Mouse (Mus musculus): Measurements from ENCODE around the gene Gpr62.

The Gpr62 gene

DNA sequence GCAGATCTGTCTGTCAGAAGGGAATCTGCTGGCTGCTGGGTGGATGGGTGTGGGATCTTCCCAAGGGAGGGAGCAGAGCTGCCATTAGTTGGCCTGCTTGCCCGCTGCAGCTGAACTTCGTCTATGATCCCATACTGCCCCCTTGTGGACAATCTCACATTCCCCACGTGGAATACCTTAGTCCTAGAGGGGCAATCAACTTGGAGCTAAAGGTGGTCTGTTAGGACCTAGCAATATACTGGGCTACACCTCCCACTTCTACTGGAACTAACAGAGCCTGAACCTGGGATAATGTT lies 43.9 kb downstream of the Gpr62 start:
- DNase-seq (ENCODE audit: low read depth, low spot score): peak; percentile 78

DNA sequence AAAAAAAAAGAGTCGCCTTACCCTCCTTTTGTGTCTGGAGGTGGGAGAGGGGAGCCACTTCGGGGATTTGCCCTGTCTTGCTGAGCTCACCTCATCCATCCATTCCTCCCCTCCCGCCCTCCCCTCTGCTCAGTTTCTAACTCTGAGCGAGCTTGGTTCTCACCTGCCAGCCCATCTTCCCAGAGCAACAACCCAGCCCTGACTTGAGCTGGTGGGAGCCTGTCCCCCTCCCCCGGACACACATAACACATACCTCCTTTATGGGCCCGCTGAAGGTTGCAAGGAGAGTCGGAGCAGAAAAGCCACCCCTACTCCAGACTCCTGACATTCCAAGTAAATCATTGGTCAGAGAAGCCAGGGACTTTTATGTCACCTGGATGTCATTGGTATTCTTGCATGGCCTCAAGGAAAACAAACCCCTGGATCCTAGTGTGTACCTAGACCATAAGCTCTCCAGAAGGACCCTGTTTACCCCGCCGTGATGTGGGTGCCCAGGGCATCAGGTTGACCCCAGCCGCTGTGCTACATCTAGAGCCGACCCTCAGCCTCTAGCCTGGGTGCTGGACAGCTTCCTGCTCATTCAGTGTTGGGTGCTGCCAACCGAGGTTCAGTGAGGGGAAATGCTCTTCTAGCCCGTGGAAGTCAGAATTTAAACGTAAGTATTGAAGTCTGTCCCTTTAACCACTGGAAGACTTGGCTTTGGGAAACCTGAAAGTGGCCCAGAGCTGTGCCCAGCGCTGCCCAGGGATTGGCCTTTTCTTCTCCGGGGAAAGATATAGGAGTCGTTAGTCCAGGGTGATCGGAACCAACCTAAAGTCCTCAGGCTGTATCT lies 44.5 kb downstream of the Gpr62 start:
- no peak for DNase-seq (ENCODE audit: low read depth, low spot score)

DNA sequence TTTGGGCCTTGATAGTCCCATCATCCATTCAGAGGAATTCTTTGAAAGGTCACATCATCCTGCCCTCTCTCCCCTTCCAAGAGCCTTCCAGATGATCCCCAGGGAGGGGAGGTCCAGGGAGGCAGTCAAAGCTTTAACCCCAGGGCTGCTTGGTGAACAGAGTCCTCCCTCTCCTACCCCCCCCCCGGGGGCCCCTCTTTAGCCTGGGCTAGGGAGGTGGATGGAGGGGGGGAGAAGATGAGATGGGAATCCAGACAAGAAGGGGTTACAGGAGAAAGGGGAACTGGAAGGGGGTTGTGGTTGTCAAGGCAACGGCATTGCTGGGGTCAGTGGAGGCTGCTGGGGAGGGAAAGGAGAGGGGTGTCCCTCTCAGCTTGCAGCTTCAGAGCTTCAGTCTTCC lies 45.1 kb downstream of the Gpr62 start:
- DNase-seq (ENCODE audit: low read depth, low spot score): no peak

DNA sequence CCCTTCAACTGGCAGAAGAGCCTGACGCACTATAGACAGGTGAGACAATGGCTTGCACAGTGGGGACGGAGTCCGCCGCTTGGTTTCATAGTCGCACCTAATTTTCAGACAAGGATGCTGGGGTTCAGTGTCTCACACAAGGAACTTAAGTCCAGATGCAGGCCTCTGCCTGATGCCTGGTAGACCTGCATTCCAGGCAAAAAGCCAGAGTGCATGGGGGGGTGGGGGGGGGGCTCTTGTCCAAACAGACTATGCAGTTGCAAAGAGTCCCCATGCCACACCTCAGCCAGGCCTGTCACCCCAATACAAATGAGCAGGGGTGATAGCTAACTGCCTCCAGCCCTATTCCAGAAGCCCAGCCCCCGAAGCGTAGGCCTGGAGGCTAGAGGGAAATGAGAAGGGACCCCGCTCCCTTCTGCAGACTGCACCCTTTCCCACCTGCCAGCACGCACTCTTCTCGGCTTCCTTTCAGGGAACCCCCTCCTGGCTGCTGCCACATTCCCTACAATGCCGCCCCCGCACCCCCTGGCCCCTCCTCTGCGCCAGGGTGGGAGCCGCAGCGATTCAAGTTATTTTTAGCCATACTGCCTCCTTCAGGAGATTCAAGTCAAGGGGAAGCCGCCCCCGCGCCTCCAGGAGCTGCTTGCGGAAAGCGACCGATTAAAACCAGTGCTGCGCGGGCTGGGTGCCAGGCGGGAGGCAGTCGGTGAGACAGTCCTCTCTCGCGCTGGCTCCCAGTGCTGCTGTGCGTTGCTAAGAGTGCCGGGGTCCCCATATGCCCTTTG lies 47.7 kb downstream of the Gpr62 start:
- peak; percentile 60 for DNase-seq (ENCODE audit: low read depth, low spot score)

DNA sequence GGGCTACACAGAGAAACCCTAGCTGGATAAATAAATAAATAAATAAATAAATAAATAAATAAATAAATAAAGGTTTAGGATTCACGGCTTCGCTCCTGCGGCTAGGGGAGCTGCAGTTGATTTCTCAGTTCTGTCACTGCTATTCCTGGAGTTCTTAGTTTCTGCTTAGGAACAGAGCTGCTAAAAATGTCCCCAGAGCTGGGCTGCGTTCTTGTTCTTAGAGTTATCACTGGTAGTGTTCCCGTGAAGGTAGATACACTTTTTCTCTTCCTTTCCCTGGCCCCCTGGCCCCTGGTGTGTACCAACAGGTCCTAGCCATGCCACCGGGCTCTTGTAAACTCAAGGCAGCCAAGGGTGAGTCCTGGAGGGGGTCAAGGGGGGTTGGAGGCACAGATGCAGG lies 48.9 kb downstream of the Gpr62 start:
- no peak for DNase-seq (ENCODE audit: low read depth, low spot score)

Measured in CD4-positive helper T cell, adult 2 months (primary cell).